Mouse (Mus musculus) intestine, embryonic 16.5 days (tissue): ENCODE measurements at regions not wholly inside any gene's neighbourhood (a gene's known extent, or its start where the extent isn't known, plus 50 kb on each side); places are given as distances from the start of the nearest gene placed in this dataset.

Source experiments
- ATAC-seq: fragments of 200-750 bp; cut with Nextera tagmentation; 2 replicates; pipeline ENCODE4 v1.8.0; 2017; ENCODE audit warnings: moderate TSS enrichment, moderate library complexity
- H3K27ac ChIP-seq: fragments of 300-500 bp; sonication (generic); 2 replicates; pipeline ENCODE4 v1.5.1; 2014; ENCODE audit warnings: mild to moderate bottlenecking, low read length
- H3K27me3 ChIP-seq: fragments of 300-500 bp; sonication (generic); replicated peaks from 2 replicates; pipeline ENCODE4 v1.6.1; 2014; ENCODE audit warnings: low read length, control low read depth, mixed read lengths; ENCODE audit not compliant: control insufficient read depth, insufficient read depth
- H3K36me3 ChIP-seq: fragments of 300-500 bp; sonication (generic); 2 replicates; pipeline ENCODE4 v1.6.1; 2014; ENCODE audit warnings: low read length, control low read depth; ENCODE audit not compliant: control insufficient read depth, insufficient read depth
- H3K4me1 ChIP-seq: fragments of 300-500 bp; sonication (generic); 2 replicates; pipeline ENCODE4 v1.6.1; 2014; ENCODE audit warnings: low read length, control low read depth, mixed read lengths; ENCODE audit not compliant: control insufficient read depth, insufficient read depth
- H3K4me2 ChIP-seq: fragments of 300-500 bp; sonication (generic); 2 replicates; pipeline ENCODE4 v1.6.1; 2014; ENCODE audit warnings: low read depth, low read length, control low read depth
- H3K4me3 ChIP-seq: fragments of 300-500 bp; sonication (generic); 2 replicates; pipeline ENCODE4 v1.5.1; 2014; ENCODE audit warnings: mild to moderate bottlenecking, low read length
- H3K9ac ChIP-seq: fragments of 300-500 bp; sonication (generic); 2 replicates; pipeline ENCODE4 v1.6.1; 2014; ENCODE audit warnings: low read depth, low read length
- H3K9me3 ChIP-seq: fragments of 300-500 bp; sonication (generic); 2 replicates; pipeline ENCODE4 v1.6.1; 2016; ENCODE audit warnings: low read length, control low read depth; ENCODE audit not compliant: control insufficient read depth
- WGBS: fragments of 180-500 bp; shearing (Covaris S2); extraction: QIAGEN DNeasy Blood & Tissue Kit; methylation state at CpG from one replicate; pipeline ENCODE4 v1.1.7; 2014; 5-methylcytosine and 5-hydroxymethylcytosine counted together

GRCm38 (mm10) chr13:52339156-52339555 is 191.9 kb downstream of the Diras2 start:
- no peaks in the 10 kb centered on the region for H3K27me3 ChIP-seq
- 44% methylated on average over 10 of the region's 10 CpGs for WGBS
- H3K4me3 ChIP-seq = no peak overlapping the region
- H3K4me1 ChIP-seq = no peaks in the 10 kb centered on the region
- no peak for ATAC-seq
- H3K27ac ChIP-seq = no peak overlapping the region
- H3K4me2 ChIP-seq = no peak overlapping the region
- no peaks in the 10 kb centered on the region for H3K36me3 ChIP-seq
- no peak overlapping the region for H3K9ac ChIP-seq
- no peaks in the 10 kb centered on the region for H3K9me3 ChIP-seq

- Histone ChIP-seq H3K27ac (no peak overlapping the region), H3K4me3 (no peak overlapping the region), H3K9ac (no peak overlapping the region), H3K36me3 (no peaks in the 10 kb centered on the region), H3K27me3 (no peaks in the 10 kb centered on the region), H3K9me3 (no peaks in the 10 kb centered on the region), H3K4me1 (no peaks in the 10 kb centered on the region), H3K4me2 (no peak overlapping the region)
- no peak for ATAC-seq
- WGBS = 85% methylated on average over 8 of the region's 8 CpGs
These were observed 189.1 kb downstream of the Diras2 start for GRCm38 (mm10) chr13:52341981-52342380.

GRCm38 (mm10) chr13:52344383-52344782 is 186.7 kb downstream of the Diras2 start:
- no peaks in the 10 kb centered on the region for H3K4me1 ChIP-seq
- H3K36me3 ChIP-seq = no peaks in the 10 kb centered on the region
- no peak for ATAC-seq
- H3K4me2 ChIP-seq = no peak overlapping the region
- H3K9ac ChIP-seq = no peak overlapping the region
- H3K4me3 ChIP-seq = no peak overlapping the region
- no peaks in the 10 kb centered on the region for H3K27me3 ChIP-seq
- 85% methylated on average over 2 of the region's 2 CpGs for WGBS
- no peaks in the 10 kb centered on the region for H3K9me3 ChIP-seq
- no peak overlapping the region for H3K27ac ChIP-seq

GRCm38 (mm10) chr13:52344853-52345252 is 186.2 kb downstream of the Diras2 start:
- Histone ChIP-seq H3K9ac (no peak overlapping the region), H3K4me3 (no peak overlapping the region), H3K4me2 (no peak overlapping the region), H3K9me3 (no peaks in the 10 kb centered on the region), H3K4me1 (no peaks in the 10 kb centered on the region), H3K36me3 (no peaks in the 10 kb centered on the region), H3K27me3 (no peaks in the 10 kb centered on the region), H3K27ac (no peak overlapping the region)
- no peak for ATAC-seq
- 88% methylated on average over 3 of the region's 3 CpGs for WGBS

DNA sequence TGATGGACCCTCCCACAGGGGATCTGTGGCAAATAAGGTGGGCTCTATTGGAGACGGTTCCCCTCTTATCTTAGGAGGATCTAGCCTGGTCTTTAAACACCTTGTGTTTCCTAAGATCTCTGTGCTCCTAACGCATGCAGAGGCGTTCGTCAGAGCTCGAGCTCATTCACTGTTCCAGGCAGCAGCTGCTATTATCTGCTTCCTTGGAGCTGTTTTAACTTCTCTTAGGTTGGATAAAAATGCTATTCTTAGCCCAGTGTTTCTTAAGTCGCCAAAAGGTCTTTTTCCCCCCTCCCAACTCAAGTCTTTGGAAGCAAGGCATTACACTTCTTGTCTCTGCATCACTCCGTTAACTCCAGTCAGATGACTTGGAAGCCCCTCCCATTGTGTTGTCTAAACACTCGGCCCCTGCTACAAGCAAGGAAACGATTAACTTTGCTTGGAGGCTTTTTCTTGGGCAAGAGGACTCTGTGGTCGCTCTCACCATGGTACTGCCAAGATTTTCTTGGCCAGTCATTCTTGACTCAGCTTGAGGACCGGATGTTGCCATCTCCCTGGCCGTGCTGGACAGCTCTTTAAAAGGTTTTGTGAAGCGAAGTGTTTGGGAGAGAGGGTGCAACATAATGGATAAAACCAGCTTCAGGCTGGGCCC is 185.6 kb downstream of the Diras2 start:
- WGBS = 55% methylated on average over 13 of the region's 13 CpGs
- H3K27ac ChIP-seq = no peak overlapping the region
- H3K36me3 ChIP-seq = no peaks in the 10 kb centered on the region
- no peak for ATAC-seq
- H3K4me1 ChIP-seq = no peaks in the 10 kb centered on the region
- H3K4me2 ChIP-seq = no peak overlapping the region
- no peak overlapping the region for H3K4me3 ChIP-seq
- H3K9me3 ChIP-seq = no peaks in the 10 kb centered on the region
- H3K27me3 ChIP-seq = no peaks in the 10 kb centered on the region
- no peak overlapping the region for H3K9ac ChIP-seq

- H3K9ac ChIP-seq = no peak overlapping the region
- no peaks in the 10 kb centered on the region for H3K36me3 ChIP-seq
- no peaks in the 10 kb centered on the region for H3K4me1 ChIP-seq
- WGBS = 88% methylated on average over 5 of the region's 5 CpGs
- H3K9me3 ChIP-seq = no peaks in the 10 kb centered on the region
- H3K4me2 ChIP-seq = no peak overlapping the region
- no peak overlapping the region for H3K4me3 ChIP-seq
- no peaks in the 10 kb centered on the region for H3K27me3 ChIP-seq
- no peak overlapping the region for H3K27ac ChIP-seq
- ATAC-seq = no peak
These were observed 185.1 kb downstream of the Diras2 start for GRCm38 (mm10) chr13:52346027-52346375.

GRCm38 (mm10) chr13:52347631-52348030 is 183.4 kb downstream of the Diras2 start:
- H3K9me3 ChIP-seq = no peaks in the 10 kb centered on the region
- H3K9ac ChIP-seq = no peak overlapping the region
- WGBS = 64% methylated on average over 2 of the region's 2 CpGs
- H3K36me3 ChIP-seq = no peaks in the 10 kb centered on the region
- no peaks in the 10 kb centered on the region for H3K27me3 ChIP-seq
- ATAC-seq = no peak
- no peak overlapping the region for H3K27ac ChIP-seq
- no peaks in the 10 kb centered on the region for H3K4me1 ChIP-seq
- H3K4me3 ChIP-seq = no peak overlapping the region
- H3K4me2 ChIP-seq = no peak overlapping the region

DNA sequence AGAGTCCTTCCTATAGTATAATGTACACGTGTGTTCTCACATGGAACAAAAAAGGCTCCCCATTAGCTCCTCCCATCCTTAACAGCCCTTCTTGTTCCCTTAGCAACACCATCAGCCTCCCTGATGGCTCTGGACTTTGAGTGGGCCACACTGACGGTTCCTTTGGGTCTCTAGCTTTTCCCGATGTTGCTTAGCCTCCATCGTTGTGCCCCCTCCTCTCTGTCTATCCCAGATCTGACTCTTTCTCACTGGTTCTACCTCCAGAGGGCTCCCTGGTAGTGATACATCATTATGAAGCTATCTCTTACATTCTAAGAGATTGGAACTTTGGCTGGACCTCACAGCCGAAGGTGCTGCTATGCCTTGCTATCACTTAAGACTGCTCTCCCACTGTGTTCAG is 181.5 kb downstream of the Diras2 start:
- ATAC-seq = no peak
- H3K4me1 ChIP-seq = no peaks in the 10 kb centered on the region
- H3K27ac ChIP-seq = no peak overlapping the region
- H3K9me3 ChIP-seq = no peaks in the 10 kb centered on the region
- WGBS = 87% methylated on average over 5 of the region's 5 CpGs
- H3K9ac ChIP-seq = no peak overlapping the region
- H3K4me3 ChIP-seq = no peak overlapping the region
- H3K36me3 ChIP-seq = no peaks in the 10 kb centered on the region
- no peaks in the 10 kb centered on the region for H3K27me3 ChIP-seq
- H3K4me2 ChIP-seq = no peak overlapping the region

GRCm38 (mm10) chr13:52352576-52352975 is 178.5 kb downstream of the Diras2 start:
- Histone ChIP-seq H3K4me1 (no peaks in the 10 kb centered on the region), H3K27me3 (no peaks in the 10 kb centered on the region), H3K27ac (no peak overlapping the region), H3K9ac (no peak overlapping the region), H3K9me3 (peaks cover under 1% of the 10 kb centered on the region), H3K36me3 (no peaks in the 10 kb centered on the region), H3K4me2 (no peak overlapping the region), H3K4me3 (no peak overlapping the region)
- 76% methylated on average over 4 of the region's 4 CpGs for WGBS
- ATAC-seq = no peak

DNA sequence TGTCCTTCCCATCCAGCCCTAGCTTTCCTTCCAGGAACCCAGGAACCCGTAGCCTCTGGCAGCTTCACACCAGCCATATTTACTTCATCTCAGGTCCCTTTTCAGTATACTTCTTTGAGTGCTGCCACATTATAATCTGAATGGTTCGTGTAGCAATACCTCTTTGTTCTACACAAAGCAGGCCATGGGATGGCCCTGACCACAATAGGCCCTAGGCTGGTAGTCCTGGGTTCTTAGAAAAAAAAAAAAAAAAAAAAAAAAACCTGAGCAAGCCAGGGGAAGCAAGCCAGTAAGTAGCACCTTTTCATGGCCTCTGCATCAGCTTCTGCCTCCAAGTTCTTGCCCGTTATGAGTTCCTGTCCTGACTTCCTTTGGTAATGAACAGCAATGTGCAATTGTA is 177.6 kb downstream of the Diras2 start:
- Histone ChIP-seq H3K9me3 (peaks cover 2% of the 10 kb centered on the region), H3K4me1 (no peaks in the 10 kb centered on the region), H3K36me3 (no peaks in the 10 kb centered on the region), H3K9ac (no peak overlapping the region), H3K4me3 (no peak overlapping the region), H3K27ac (no peak overlapping the region), H3K4me2 (no peak overlapping the region), H3K27me3 (no peaks in the 10 kb centered on the region)
- no peak for ATAC-seq
- WGBS = 76% methylated on average over 3 of the region's 3 CpGs
